Mouse (Mus musculus) hindbrain, embryonic 10.5 days (tissue): ENCODE data around the gene Zfp286. TPM values are rescaled to one million over a fixed set of nuclear protein-coding genes. Genes with fewer than 3 reads are reported as not detected.

Experiments
- DNase-seq: peaks from one replicate; pipeline ENCODE4 v3.0.0-alpha.2; 2017; ENCODE audit warnings: low spot score
- H3K27ac ChIP-seq: fragments of 300-500 bp; sonication (generic); 2 replicates; pipeline ENCODE4 v1.5.1; 2016; ENCODE audit warnings: mild to moderate bottlenecking, moderate library complexity
- H3K27me3 ChIP-seq: fragments of 300-500 bp; sonication (generic); 2 replicates; pipeline ENCODE4 v1.6.1; 2016; ENCODE audit warnings: mild to moderate bottlenecking; ENCODE audit not compliant: poor library complexity, insufficient read depth, severe bottlenecking
- H3K36me3 ChIP-seq: fragments of 300-500 bp; sonication (generic); 2 replicates; pipeline ENCODE4 v1.6.1; 2016; ENCODE audit warnings: mild to moderate bottlenecking, moderate library complexity
- H3K4me1 ChIP-seq: fragments of 300-500 bp; sonication (generic); replicated peaks from 2 replicates; pipeline ENCODE4 v1.6.1; 2016; ENCODE audit warnings: mild to moderate bottlenecking
- H3K4me3 ChIP-seq: fragments of 300-500 bp; sonication (generic); 2 replicates; pipeline ENCODE4 v1.5.1; 2016; ENCODE audit warnings: mild to moderate bottlenecking, moderate library complexity
- H3K9me3 ChIP-seq: fragments of 300-500 bp; sonication (generic); 2 replicates; pipeline ENCODE4 v1.6.1; 2016; ENCODE audit warnings: mild to moderate bottlenecking, moderate library complexity
- WGBS: fragments of 180-500 bp; shearing (Covaris S2); methylation state at CpG from one replicate; pipeline ENCODE4 v1.1.7; 2016; 5-methylcytosine and 5-hydroxymethylcytosine counted together
- polyA plus RNA-seq: library from polyadenylated mRNA; unstranded; fragments of >200 nt; fragmentation: Nextera tagmentation; extraction: Ambion mirVana; gene quantifications from 2 replicates; pipeline ENCODE4 v1.2.1, GENCODE M21; 2016

The Zfp286 gene
- 23.6 and 23.7 TPM in 2 replicates for polyA plus RNA-seq

DNA sequence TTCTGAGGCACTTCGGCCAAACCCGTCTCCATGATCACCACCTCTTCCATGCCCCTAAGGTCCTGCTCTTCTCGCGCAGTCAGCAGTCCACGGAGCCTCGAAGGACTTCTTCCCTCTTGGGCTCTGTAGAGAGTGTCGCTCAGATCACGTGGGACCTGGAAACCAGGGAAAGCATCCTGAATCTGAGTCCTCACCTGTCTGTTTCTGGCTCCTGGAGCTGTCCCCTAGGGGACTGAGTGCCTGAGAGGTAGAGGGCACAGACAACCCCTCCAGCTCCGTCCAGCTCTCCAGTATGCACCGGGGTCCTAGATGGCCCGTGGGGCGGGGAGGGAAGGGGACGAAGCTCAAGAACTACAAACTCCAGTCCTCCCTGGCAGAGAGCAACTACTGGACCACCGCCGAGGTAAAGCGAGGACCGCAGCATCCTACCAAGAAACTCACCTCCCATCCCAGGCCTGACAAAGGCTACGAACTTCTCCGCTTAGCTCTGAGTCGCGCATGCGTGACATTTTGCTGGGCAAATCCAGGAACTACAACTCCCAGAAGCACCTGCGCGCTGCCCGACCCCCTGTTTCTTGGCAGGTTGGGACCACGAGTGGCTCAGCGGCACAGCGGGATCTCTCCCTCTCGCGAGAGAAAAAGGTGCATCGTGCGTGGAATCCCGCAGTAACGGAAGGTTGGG lies at the start of gene Zfp286:
Gene Zfp286 (minus strand): TSS at position 528 of the 682 bp plus-strand sequence.
- Histone ChIP-seq H3K36me3 (peaks cover 38% of the 10 kb centered on the region), H3K4me3 (peak within 1 kb of the TSS; percentile 60), H3K4me1 (peaks cover 10% of the 10 kb centered on the region), H3K9me3 (peaks cover 7% of the 10 kb centered on the region; the same call in 1 of the 2 replicates), H3K27me3 (no peaks in the 10 kb centered on the region), H3K27ac (peak within 1 kb of the TSS; percentile 90)
- 6% methylated on average over 34 of the region's 34 CpGs for WGBS
- peak; percentile 94 for DNase-seq

DNA sequence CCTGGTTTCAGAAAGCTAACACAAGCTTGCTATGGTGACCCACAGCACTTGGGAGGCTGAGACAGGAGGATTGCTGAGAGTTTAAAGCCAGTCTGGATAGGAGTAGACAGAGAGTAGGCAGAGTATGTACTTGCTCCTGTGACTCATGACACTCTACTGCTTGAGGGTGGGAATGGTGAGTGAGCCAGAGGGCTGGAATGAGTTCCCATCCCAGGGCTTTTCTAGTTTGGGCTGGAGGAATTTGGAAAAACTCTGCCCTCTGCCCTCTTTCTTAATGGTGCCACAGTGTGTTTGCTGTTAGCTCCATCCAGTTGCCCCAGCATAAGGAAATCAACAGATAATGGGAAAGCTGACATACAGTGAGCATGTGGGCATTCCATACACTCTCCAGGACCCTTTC lies 42.6 kb upstream of the Zfp286 start:
- Histone ChIP-seq H3K4me1 (no peaks in the 10 kb centered on the region), H3K9me3 (no peaks in the 10 kb centered on the region)
- no peak for DNase-seq

DNA sequence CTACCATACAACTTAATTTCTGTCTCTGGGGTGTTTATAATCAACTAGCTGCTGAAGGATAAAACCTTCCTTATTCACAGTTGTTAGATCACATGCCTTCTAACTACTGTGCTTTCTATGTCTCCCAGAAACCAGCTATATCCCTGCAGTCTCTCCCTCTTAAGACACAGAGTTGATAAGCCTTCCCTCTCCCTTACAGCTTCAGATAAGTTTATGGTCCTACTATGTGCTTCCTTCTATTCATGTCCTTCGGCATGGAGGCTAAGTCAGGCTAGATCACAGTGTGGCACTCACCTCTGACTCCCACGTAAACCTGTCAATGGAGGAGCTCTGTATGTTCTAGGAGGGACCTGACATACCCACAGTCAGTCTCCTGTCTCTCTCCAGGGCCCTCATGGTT lies 41.1 kb upstream of the Zfp286 start:
- no peaks in the 10 kb centered on the region for H3K36me3 ChIP-seq
- no peak overlapping the region for H3K4me3 ChIP-seq
- no peak overlapping the region for H3K27ac ChIP-seq
- H3K27me3 ChIP-seq, result no peaks in the 10 kb centered on the region
- DNase-seq, result no peak
- WGBS, result 83% methylated on average over 2 of the region's 2 CpGs
- no peaks in the 10 kb centered on the region for H3K4me1 ChIP-seq
- no peaks in the 10 kb centered on the region for H3K9me3 ChIP-seq

More for the DNA sequence above, 42.6 kb upstream of the Zfp286 start:
- Histone ChIP-seq H3K4me3 (no peak overlapping the region), H3K27me3 (no peaks in the 10 kb centered on the region), H3K27ac (no peak overlapping the region), H3K36me3 (0 out of 2 replicates have a peak, but pooled peaks cover 4% of the 10 kb centered on the region)

GRCm38 (mm10) chr11:62827911-62828310 lies 38.6 kb upstream of the Zfp286 start:
- 82% methylated on average over 3 of the region's 3 CpGs for WGBS
- Histone ChIP-seq H3K27me3 (no peaks in the 10 kb centered on the region), H3K27ac (no peak overlapping the region), H3K4me1 (no peaks in the 10 kb centered on the region), H3K9me3 (no peaks in the 10 kb centered on the region), H3K4me3 (no peak overlapping the region), H3K36me3 (no peaks in the 10 kb centered on the region)
- no peak for DNase-seq

DNA sequence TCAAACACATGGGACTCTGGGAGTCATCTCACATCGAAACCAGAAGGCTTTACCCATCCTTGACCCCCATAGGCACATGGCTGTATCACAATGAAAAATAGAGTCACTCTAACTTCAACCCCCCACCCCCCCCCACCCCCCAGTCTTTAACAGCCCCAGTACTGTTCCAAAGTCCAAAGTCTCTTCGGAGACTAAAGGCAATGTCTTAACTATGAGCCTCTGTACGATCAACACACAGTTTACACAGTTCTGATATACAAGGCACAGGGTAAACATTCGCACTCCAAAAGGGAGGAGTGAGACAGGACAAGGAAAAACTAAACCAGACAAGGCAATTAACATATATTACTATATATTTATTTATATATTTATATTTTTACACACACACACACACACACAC lies 37.9 kb upstream of the Zfp286 start:
- no peaks in the 10 kb centered on the region for H3K4me1 ChIP-seq
- H3K9me3 ChIP-seq, result no peaks in the 10 kb centered on the region
- H3K27me3 ChIP-seq, result no peaks in the 10 kb centered on the region
- H3K36me3 ChIP-seq, result no peaks in the 10 kb centered on the region
- 86% methylated on average over 4 of the region's 4 CpGs for WGBS
- DNase-seq, result no peak
- no peak overlapping the region for H3K27ac ChIP-seq
- no peak overlapping the region for H3K4me3 ChIP-seq

GRCm38 (mm10) chr11:62826106-62826733 lies 37.0 kb upstream of the Zfp286 start:
- Histone ChIP-seq H3K4me1 (peaks cover 5% of the 10 kb centered on the region; the same call in 1 of the 2 replicates), H3K9me3 (no peaks in the 10 kb centered on the region), H3K36me3 (no peaks in the 10 kb centered on the region), H3K4me3 (no peak overlapping the region), H3K27me3 (no peaks in the 10 kb centered on the region), H3K27ac (no peak overlapping the region)
- DNase-seq, result no peak
- 80% methylated on average over 6 of the region's 6 CpGs for WGBS

GRCm38 (mm10) chr11:62825222-62826105 lies 36.2 kb upstream of the Zfp286 start:
- Histone ChIP-seq H3K9me3 (no peaks in the 10 kb centered on the region), H3K36me3 (no peaks in the 10 kb centered on the region), H3K4me3 (no peak overlapping the region), H3K27me3 (0 out of 2 replicates have a peak, but pooled peaks cover 4% of the 10 kb centered on the region), H3K4me1 (peaks cover 12% of the 10 kb centered on the region), H3K27ac (no peak overlapping the region)
- no peak for DNase-seq
- 83% methylated on average over 9 of the region's 9 CpGs for WGBS

DNA sequence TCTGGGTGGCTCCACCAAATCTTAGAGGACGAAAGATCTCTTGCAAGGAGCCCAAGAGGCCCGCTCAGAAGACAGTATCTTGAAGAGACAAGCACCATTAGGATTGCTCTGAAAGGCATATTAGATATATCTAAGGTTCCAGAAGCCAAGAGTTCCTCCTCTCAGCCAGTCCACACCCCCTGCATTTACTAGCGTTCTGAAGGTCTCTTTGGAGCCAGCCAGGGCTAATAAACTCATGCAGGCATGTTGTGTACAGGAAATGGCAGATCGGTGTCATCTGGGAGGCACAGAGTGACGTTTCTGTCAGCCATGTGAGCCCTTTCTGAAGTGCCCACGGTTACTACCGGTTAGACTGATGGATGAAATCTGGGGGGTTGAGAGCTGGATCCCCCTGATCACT lies 34.9 kb upstream of the Zfp286 start:
- WGBS, result 72% methylated on average over 7 of the region's 7 CpGs
- no peak overlapping the region for H3K4me3 ChIP-seq
- no peaks in the 10 kb centered on the region for H3K9me3 ChIP-seq
- DNase-seq, result no peak
- H3K36me3 ChIP-seq, result no peaks in the 10 kb centered on the region
- H3K27me3 ChIP-seq, result 0 out of 2 replicates have a peak, but pooled peaks cover 4% of the 10 kb centered on the region
- peaks cover 24% of the 10 kb centered on the region for H3K4me1 ChIP-seq
- H3K27ac ChIP-seq, result no peak overlapping the region

DNA sequence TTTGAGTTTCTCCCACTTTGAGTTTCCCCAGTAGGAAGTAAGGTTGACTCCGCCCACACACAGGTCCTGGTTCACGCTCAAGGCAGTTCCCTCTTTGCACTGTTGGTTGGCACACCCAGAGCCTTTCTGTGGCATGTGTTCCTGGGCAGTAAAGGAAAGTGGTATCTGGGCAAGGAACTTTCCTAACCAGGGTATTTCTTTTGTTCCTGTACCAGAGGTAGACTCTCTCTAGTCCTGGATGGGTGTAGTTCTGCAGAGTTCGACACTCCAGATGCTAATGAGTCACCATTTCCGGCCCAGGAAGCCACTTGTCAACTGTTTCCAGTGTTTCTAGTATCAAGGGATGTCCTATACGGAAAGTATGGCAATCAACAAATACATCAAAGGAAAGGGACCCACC lies 32.6 kb upstream of the Zfp286 start:
- peak overlapping the region; percentile 16; the same call in 1 of the 2 replicates for H3K4me3 ChIP-seq

DNA sequence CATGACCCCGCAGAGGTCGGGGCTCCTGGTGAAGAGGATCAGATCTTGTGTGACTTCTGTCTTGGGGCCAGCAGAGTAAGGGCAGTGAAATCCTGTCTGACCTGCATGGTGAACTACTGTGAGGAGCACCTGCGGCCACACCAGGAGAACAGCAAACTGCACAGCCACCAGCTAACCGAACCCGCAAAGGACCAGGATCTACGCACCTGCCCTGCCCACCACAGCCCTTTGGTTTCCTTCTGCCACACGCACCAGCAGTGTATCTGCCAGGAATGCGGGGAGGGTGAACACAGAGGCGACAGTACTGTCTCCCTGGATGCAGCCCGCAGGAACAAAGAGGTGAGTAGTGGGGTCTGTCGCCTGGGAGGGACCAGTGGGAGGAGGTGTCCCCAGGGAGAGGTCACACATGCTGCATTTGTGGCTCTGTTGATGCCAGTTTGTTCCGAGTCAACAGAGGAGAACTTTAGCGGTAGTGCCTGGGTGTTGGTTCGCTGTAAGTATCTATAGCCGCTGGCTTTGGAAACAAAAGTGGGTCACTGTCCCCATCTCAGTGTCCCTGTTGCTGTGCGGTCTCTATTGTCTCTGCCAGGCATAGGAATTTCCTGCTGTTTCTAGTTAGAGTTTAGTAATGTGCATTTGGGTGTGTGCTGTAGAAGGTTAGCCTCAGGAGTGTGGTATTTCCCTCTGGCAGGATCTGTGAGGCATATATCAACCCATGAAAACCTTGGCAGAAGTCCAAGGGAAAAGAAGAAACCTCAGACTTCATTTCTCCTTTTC lies 31.6 kb upstream of the Zfp286 start:
- Histone ChIP-seq H3K27ac (peak overlapping the region; percentile 84), H3K9me3 (no peaks in the 10 kb centered on the region)
- WGBS, result 19% methylated on average over 16 of the region's 16 CpGs

More for the DNA sequence above, 32.6 kb upstream of the Zfp286 start:
- WGBS, result 74% methylated on average over 5 of the region's 5 CpGs
- peak overlapping the region; percentile 23; the same call in 1 of the 2 replicates for H3K27ac ChIP-seq
- DNase-seq, result no peak
- H3K4me1 ChIP-seq, result peaks cover 24% of the 10 kb centered on the region
- H3K9me3 ChIP-seq, result no peaks in the 10 kb centered on the region
- H3K36me3 ChIP-seq, result no peaks in the 10 kb centered on the region
- H3K27me3 ChIP-seq, result 0 out of 2 replicates have a peak, but pooled peaks cover 4% of the 10 kb centered on the region

GRCm38 (mm10) chr11:62820059-62820541 lies 30.8 kb upstream of the Zfp286 start, which contains the start of gene Trim16:
Trim16 (plus strand) TSS chr11:62820231.
- Histone ChIP-seq H3K4me1 (peaks cover 24% of the 10 kb centered on the region), H3K9me3 (no peaks in the 10 kb centered on the region), H3K36me3 (no peaks in the 10 kb centered on the region), H3K27me3 (0 out of 2 replicates have a peak, but pooled peaks cover 4% of the 10 kb centered on the region), H3K27ac (peak within 1 kb of the TSS; percentile 84), H3K4me3 (peak within 1 kb of the TSS; percentile 50)
- peak; percentile 59 for DNase-seq
- WGBS, result 15% methylated on average over 15 of the region's 15 CpGs

More for the DNA sequence above, 31.6 kb upstream of the Zfp286 start:
- Histone ChIP-seq H3K27me3 (0 out of 2 replicates have a peak, but pooled peaks cover 4% of the 10 kb centered on the region), H3K4me1 (peaks cover 24% of the 10 kb centered on the region), H3K4me3 (peak overlapping the region; percentile 50), H3K36me3 (no peaks in the 10 kb centered on the region)
- DNase-seq, result peak; percentile 38
